Mouse (Mus musculus): ENCODE data around the gene Usp2.

DNA sequence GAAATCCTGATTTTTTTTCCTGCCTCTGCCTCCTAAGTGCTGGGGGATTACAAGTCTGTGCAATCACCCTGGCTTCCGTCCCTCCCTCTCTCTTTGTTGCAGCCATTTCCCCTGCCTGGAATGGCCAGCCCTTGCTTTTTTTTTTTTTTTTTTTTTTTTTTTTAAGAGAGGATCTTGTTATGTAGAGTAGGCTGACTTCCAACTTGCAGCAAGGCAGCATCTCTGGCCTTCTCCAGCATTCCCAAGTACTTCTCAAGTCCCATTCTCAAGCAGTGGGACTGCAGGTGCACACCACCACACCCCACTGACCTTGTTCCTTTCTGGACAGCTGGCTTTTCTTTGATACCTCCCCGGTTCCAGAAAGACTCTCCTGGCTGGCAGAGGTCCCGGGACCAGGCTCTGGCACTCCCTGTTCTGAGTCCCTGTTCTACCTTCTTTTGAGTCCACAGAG, 60.6 kb downstream of the Usp2 start:
- TF ChIP-seq POLR2AphosphoS5 (IDR thresholded peaks at IDR 0.05; ENCODE audit: insufficient replicate concordance, low read depth, low read length) (no peak), CTCF (IDR thresholded peaks at IDR 0.05; ENCODE audit: low read depth, low read length) (no peak), GATA1 (IDR thresholded peaks at IDR 0.05; ENCODE audit: borderline replicate concordance, low read length) (no peak), TAL1 (conservative IDR thresholded peaks at IDR 0.05; ENCODE audit: low read depth, low read length) (no peak)
